Mouse (Mus musculus) stomach, embryonic 16.5 days (tissue): ENCODE measurements around the gene Grb14. TPM values are rescaled to one million over a fixed set of nuclear protein-coding genes. Genes with fewer than 3 reads are reported as not detected.

ENCODE experiments used
- ATAC-seq: fragments of 200-750 bp; cut with Nextera tagmentation; 2 replicates; pipeline ENCODE4 v1.8.0; 2017; ENCODE audit warnings: moderate number of reproducible peaks, moderate TSS enrichment; ENCODE audit not compliant: insufficient read depth, low FRiP score
- H3K27ac ChIP-seq: fragments of 300-500 bp; sonication (generic); 2 replicates; pipeline ENCODE4 v1.5.1; 2014; ENCODE audit warnings: low read length
- H3K27me3 ChIP-seq: fragments of 300-500 bp; sonication (generic); 2 replicates; pipeline ENCODE4 v1.6.1; 2014; ENCODE audit warnings: low read length, control low read depth, mixed read lengths; ENCODE audit not compliant: control insufficient read depth, insufficient read depth
- H3K36me3 ChIP-seq: fragments of 300-500 bp; sonication (generic); 2 replicates; pipeline ENCODE4 v1.6.1; 2014; ENCODE audit warnings: low read length; ENCODE audit not compliant: control insufficient read depth, insufficient read depth
- H3K4me1 ChIP-seq: fragments of 300-500 bp; sonication (generic); 2 replicates; pipeline ENCODE4 v1.6.1; 2014; ENCODE audit warnings: low read length, control low read depth, mixed read lengths; ENCODE audit not compliant: control insufficient read depth, insufficient read depth
- H3K4me2 ChIP-seq: fragments of 300-500 bp; sonication (generic); 2 replicates; pipeline ENCODE4 v1.6.1; 2014; ENCODE audit warnings: low read depth, low read length, mixed read lengths
- H3K4me3 ChIP-seq: fragments of 300-500 bp; sonication (generic); replicated peaks from 2 replicates; pipeline ENCODE4 v1.5.1; 2014; ENCODE audit warnings: mild to moderate bottlenecking, low read length
- H3K9ac ChIP-seq: fragments of 300-500 bp; sonication (generic); 2 replicates; pipeline ENCODE4 v1.6.1; 2014; ENCODE audit warnings: low read length
- H3K9me3 ChIP-seq: fragments of 300-500 bp; sonication (generic); replicated peaks from 2 replicates; pipeline ENCODE4 v1.6.1; 2016; ENCODE audit warnings: low read length, control low read depth; ENCODE audit not compliant: control insufficient read depth
- WGBS: fragments of 180-500 bp; shearing (Covaris S2); extraction: QIAGEN DNeasy Blood & Tissue Kit; methylation state at CpG from one replicate; pipeline ENCODE4 v1.1.7; 2014; 5-methylcytosine and 5-hydroxymethylcytosine counted together
- polyA plus RNA-seq: library from polyadenylated mRNA; unstranded; fragments of >200 nt; fragmentation: Nextera tagmentation; extraction: Ambion mirVana; gene quantifications from 2 replicates; pipeline ENCODE4 v1.2.1, GENCODE M21; 2015

The Grb14 gene
- 16.0 and 18.0 TPM in 2 replicates for polyA plus RNA-seq

DNA sequence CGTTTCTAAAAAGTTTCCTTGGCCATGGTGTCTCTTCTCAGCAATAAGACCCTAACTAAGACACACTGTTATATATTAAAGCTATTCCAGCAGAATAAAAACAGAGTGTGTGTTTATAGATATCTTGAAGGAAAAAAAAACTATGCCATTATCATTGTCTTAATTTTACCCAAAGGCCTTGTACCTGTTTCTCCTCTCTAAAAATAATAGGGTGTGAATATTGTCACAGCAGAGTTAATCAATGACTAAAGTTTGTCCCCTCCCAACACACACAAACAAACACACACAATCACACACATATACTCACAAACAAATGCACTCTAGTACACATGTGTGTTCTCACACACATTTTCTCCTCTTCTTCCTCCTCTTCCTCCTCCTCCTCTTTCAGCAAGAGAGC is at the start of gene Grb14:
Gene Grb14, minus strand, starts transcription at position 101 of the 400 bp plus-strand sequence.
- Histone ChIP-seq H3K9ac (no peak within 1 kb of the TSS), H3K4me3 (no peak within 1 kb of the TSS), H3K4me2 (no peak within 1 kb of the TSS), H3K9me3 (no peaks in the 10 kb centered on the region), H3K4me1 (no peaks in the 10 kb centered on the region), H3K27ac (no peak within 1 kb of the TSS), H3K36me3 (no peaks in the 10 kb centered on the region), H3K27me3 (no peaks in the 10 kb centered on the region)
- 91% methylated on average over 1 of the region's 1 CpGs for WGBS
- no peak for ATAC-seq

DNA sequence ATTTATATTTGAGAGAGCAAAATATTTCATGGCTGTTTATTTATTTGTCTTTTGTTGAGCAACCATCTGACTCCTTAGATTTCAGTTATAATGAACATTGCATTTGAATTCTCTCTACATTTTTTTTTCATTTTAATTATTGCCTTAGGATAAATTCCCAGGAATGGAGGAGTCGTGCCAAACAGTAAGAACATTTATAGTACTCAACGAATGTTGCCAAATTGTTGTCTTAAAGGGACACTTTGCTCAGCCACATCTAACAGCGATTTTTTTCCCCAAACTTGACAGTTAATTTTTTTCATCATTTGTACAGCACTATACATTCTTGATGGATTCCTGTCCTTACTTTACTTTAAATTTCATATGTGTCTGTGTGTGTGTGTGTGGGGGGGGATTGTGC is 47.4 kb upstream of the Grb14 start:
- Histone ChIP-seq H3K27me3 (no peaks in the 10 kb centered on the region), H3K4me3 (no peak overlapping the region), H3K4me1 (no peaks in the 10 kb centered on the region), H3K4me2 (no peak overlapping the region), H3K9me3 (no peaks in the 10 kb centered on the region), H3K36me3 (no peaks in the 10 kb centered on the region), H3K27ac (no peak overlapping the region), H3K9ac (no peak overlapping the region)
- 69% methylated on average over 3 of the region's 3 CpGs for WGBS
- ATAC-seq: no peak

GRCm38 (mm10) chr2:65053764-65054163 is 29.0 kb upstream of the Grb14 start:
- no peak overlapping the region for H3K4me2 ChIP-seq
- no peak for ATAC-seq
- no peaks in the 10 kb centered on the region for H3K27me3 ChIP-seq
- no peak overlapping the region for H3K9ac ChIP-seq
- H3K4me1 ChIP-seq: no peaks in the 10 kb centered on the region
- no peak overlapping the region for H3K4me3 ChIP-seq
- no peaks in the 10 kb centered on the region for H3K36me3 ChIP-seq
- 92% methylated on average over 2 of the region's 2 CpGs for WGBS
- no peak overlapping the region for H3K27ac ChIP-seq
- H3K9me3 ChIP-seq: no peaks in the 10 kb centered on the region

GRCm38 (mm10) chr2:65052191-65053012 is 27.6 kb upstream of the Grb14 start:
- Histone ChIP-seq H3K9me3 (no peaks in the 10 kb centered on the region), H3K27ac (no peak overlapping the region), H3K4me1 (no peaks in the 10 kb centered on the region), H3K36me3 (no peaks in the 10 kb centered on the region), H3K9ac (no peak overlapping the region), H3K4me2 (no peak overlapping the region), H3K27me3 (no peaks in the 10 kb centered on the region), H3K4me3 (no peak overlapping the region)
- 86% methylated on average over 6 of the region's 6 CpGs for WGBS
- no peak for ATAC-seq

DNA sequence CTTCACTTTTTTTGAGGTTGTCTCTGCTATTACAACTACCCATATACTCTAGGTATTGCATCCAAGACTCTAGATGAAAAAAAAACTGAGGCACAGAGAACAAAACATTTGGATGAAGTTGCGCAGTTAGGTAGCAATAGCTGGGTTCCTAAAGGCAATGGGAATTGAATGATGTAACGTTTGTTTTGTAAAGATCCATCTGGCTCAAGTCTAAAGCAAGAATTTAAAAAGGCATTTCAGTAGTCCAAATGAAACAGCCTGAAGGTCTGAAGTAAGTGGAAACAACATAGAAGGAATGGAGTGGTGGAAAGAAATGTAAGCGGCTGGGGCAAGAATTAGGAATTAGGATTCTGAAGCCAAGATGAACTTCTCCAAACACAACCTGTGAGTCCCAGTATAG is 26.0 kb upstream of the Grb14 start:
- no peaks in the 10 kb centered on the region for H3K4me1 ChIP-seq
- no peak overlapping the region for H3K4me3 ChIP-seq
- ATAC-seq: no peak
- no peaks in the 10 kb centered on the region for H3K9me3 ChIP-seq
- no peak overlapping the region for H3K27ac ChIP-seq
- H3K36me3 ChIP-seq: no peaks in the 10 kb centered on the region
- H3K9ac ChIP-seq: no peak overlapping the region
- H3K27me3 ChIP-seq: no peaks in the 10 kb centered on the region
- 90% methylated on average over 3 of the region's 3 CpGs for WGBS
- no peak overlapping the region for H3K4me2 ChIP-seq

- ATAC-seq: no peak
- H3K9ac ChIP-seq: no peak overlapping the region
- WGBS: 58% methylated on average over 6 of the region's 6 CpGs
These were observed 23.6 kb upstream of the Grb14 start for GRCm38 (mm10) chr2:65048234-65049017.

GRCm38 (mm10) chr2:65038164-65038563 is 13.4 kb upstream of the Grb14 start:
- Histone ChIP-seq H3K4me2 (no peak overlapping the region), H3K36me3 (no peaks in the 10 kb centered on the region), H3K9me3 (no peaks in the 10 kb centered on the region), H3K4me3 (no peak overlapping the region), H3K4me1 (no peaks in the 10 kb centered on the region), H3K27ac (no peak overlapping the region), H3K27me3 (no peaks in the 10 kb centered on the region), H3K9ac (no peak overlapping the region)
- no peak for ATAC-seq
- WGBS: 34% methylated on average over 4 of the region's 4 CpGs

More at GRCm38 (mm10) chr2:65048234-65049017, 23.6 kb upstream of the Grb14 start:
- Histone ChIP-seq H3K4me3 (no peak overlapping the region), H3K27ac (no peak overlapping the region), H3K4me2 (no peak overlapping the region), H3K9me3 (no peaks in the 10 kb centered on the region), H3K4me1 (no peaks in the 10 kb centered on the region), H3K27me3 (no peaks in the 10 kb centered on the region), H3K36me3 (no peaks in the 10 kb centered on the region)

- 42% methylated on average over 8 of the region's 8 CpGs for WGBS
- Histone ChIP-seq H3K36me3 (no peaks in the 10 kb centered on the region), H3K4me1 (no peaks in the 10 kb centered on the region), H3K27me3 (no peaks in the 10 kb centered on the region), H3K9ac (no peak overlapping the region), H3K9me3 (no peaks in the 10 kb centered on the region), H3K4me3 (no peak overlapping the region), H3K4me2 (no peak overlapping the region), H3K27ac (no peak overlapping the region)
- ATAC-seq: no peak
These were observed 12.8 kb upstream of the Grb14 start for GRCm38 (mm10) chr2:65037546-65037945.
